Mouse (Mus musculus): Measurements from ENCODE around the gene Bnip3. TPM values are rescaled to one million over a fixed set of nuclear protein-coding genes. Genes with fewer than 3 reads are reported as not detected.

The Bnip3 gene
- polyA plus RNA-seq, 1 experiment = 4.7 TPM

- DNase-seq (ENCODE audit: low read depth in 1 of 2, low spot score in 2 of 2) = peak in 1 of 2 experiments; percentile 57
- H3K4me3 ChIP-seq (ENCODE audit: extremely low read depth, insufficient read depth, insufficient read length) = peak overlapping the region; percentile 86
- peaks cover 16% of the 10 kb centered on the region for H3K4me1 ChIP-seq (ENCODE audit: control insufficient read depth, insufficient read depth, insufficient read length)
- WGBS = under 1% methylated on average over 43 of the region's 61 CpGs
- no peaks in the 10 kb centered on the region; the same call in 1 of the 2 replicates for H3K27me3 ChIP-seq (ENCODE audit: control insufficient read depth, insufficient read depth, low read length)
- peaks cover 2% of the 10 kb centered on the region; the same call in 1 of the 2 replicates for H3K36me3 ChIP-seq (ENCODE audit: control insufficient read depth, insufficient read depth, low read length)
- peak overlapping the region; percentile 95 for H3K27ac ChIP-seq (ENCODE audit: insufficient read depth, low read length)
- no peak for TF ChIP-seq CTCF (IDR thresholded peaks at IDR 0.05; ENCODE audit: extremely low read depth, insufficient read depth, insufficient read length, insufficient replicate concordance)
- TF ChIP-seq POLR2A (IDR thresholded peaks at IDR 0.05; ENCODE audit: low read depth, low read length) = no peak
These were observed 62.8 kb downstream of the Bnip3 start for GRCm38 (mm10) chr7:138846502-138846991.

GRCm38 (mm10) chr7:138845544-138846391, 63.6 kb downstream of the Bnip3 start, which contains the start of the genes Ppp2r2d and Mapk1ip1:
Gene Ppp2r2d (plus strand): TSS chr7:138846079.
Gene Mapk1ip1 (minus strand): TSS chr7:138846273.
- H3K27ac ChIP-seq (ENCODE audit: insufficient read depth, low read length) = peak within 1 kb of the TSS; percentile 95
- no peak; the same call in 1 of the 2 replicates for TF ChIP-seq POLR2A (IDR thresholded peaks at IDR 0.05; ENCODE audit: low read depth, low read length)
- peak; percentile 41; the same call in 1 of the 2 replicates for TF ChIP-seq CTCF (IDR thresholded peaks at IDR 0.05; ENCODE audit: extremely low read depth, insufficient read depth, insufficient read length, insufficient replicate concordance)
- under 1% methylated on average over 51 of the region's 51 CpGs for WGBS
- peak within 1 kb of the TSS; percentile 86 for H3K4me3 ChIP-seq (ENCODE audit: extremely low read depth, insufficient read depth, insufficient read length)
- H3K4me1 ChIP-seq (ENCODE audit: control insufficient read depth, insufficient read depth, insufficient read length) = peaks cover 16% of the 10 kb centered on the region
- peaks cover 2% of the 10 kb centered on the region; the same call in 1 of the 2 replicates for H3K36me3 ChIP-seq (ENCODE audit: control insufficient read depth, insufficient read depth, low read length)
- H3K27me3 ChIP-seq (ENCODE audit: control insufficient read depth, insufficient read depth, low read length) = no peaks in the 10 kb centered on the region; the same call in 1 of the 2 replicates
- peak; percentile 92 to 94 for DNase-seq (ENCODE audit: low read depth in 1 of 2, low spot score in 2 of 2)

GRCm38 (mm10) chr7:138845111-138845510, 64.2 kb downstream of the Bnip3 start:
- 40% methylated on average over 8 of the region's 8 CpGs for WGBS
- no peak for DNase-seq (ENCODE audit: low read depth in 1 of 2, low spot score in 2 of 2)
- Histone ChIP-seq H3K36me3 (ENCODE audit: control insufficient read depth, insufficient read depth, low read length) (peaks cover 2% of the 10 kb centered on the region; the same call in 1 of the 2 replicates), H3K27me3 (ENCODE audit: control insufficient read depth, insufficient read depth, low read length) (no peaks in the 10 kb centered on the region; the same call in 1 of the 2 replicates), H3K4me1 (ENCODE audit: control insufficient read depth, insufficient read depth, insufficient read length) (peaks cover 16% of the 10 kb centered on the region), H3K27ac (ENCODE audit: insufficient read depth, low read length) (no peak overlapping the region), H3K4me3 (ENCODE audit: extremely low read depth, insufficient read depth, insufficient read length) (0 out of 2 replicates have a peak overlapping the region, but pooled peaks have one; percentile 86)
- no peak for TF ChIP-seq POLR2A (IDR thresholded peaks at IDR 0.05; ENCODE audit: low read depth, low read length)
- no peak for TF ChIP-seq CTCF (IDR thresholded peaks at IDR 0.05; ENCODE audit: extremely low read depth, insufficient read depth, insufficient read length, insufficient replicate concordance)

GRCm38 (mm10) chr7:138843421-138843820, 65.9 kb downstream of the Bnip3 start:
- TF ChIP-seq CTCF (IDR thresholded peaks at IDR 0.05; ENCODE audit: extremely low read depth, insufficient read depth, insufficient read length, insufficient replicate concordance) (no peak), POLR2A (IDR thresholded peaks at IDR 0.05; ENCODE audit: low read depth, low read length) (no peak)
- WGBS = 87% methylated on average over 4 of the region's 4 CpGs
- H3K4me1 ChIP-seq (ENCODE audit: control insufficient read depth, insufficient read depth, insufficient read length) = peaks cover 16% of the 10 kb centered on the region
- H3K4me3 ChIP-seq (ENCODE audit: extremely low read depth, insufficient read depth, insufficient read length) = no peak overlapping the region
- no peak overlapping the region for H3K27ac ChIP-seq (ENCODE audit: insufficient read depth, low read length)
- DNase-seq (ENCODE audit: low read depth in 1 of 2, low spot score in 2 of 2) = no peak
- peaks cover 2% of the 10 kb centered on the region; the same call in 1 of the 2 replicates for H3K36me3 ChIP-seq (ENCODE audit: control insufficient read depth, insufficient read depth, low read length)
- H3K27me3 ChIP-seq (ENCODE audit: control insufficient read depth, insufficient read depth, low read length) = no peaks in the 10 kb centered on the region; the same call in 1 of the 2 replicates

- TF ChIP-seq POLR2A (IDR thresholded peaks at IDR 0.05; ENCODE audit: low read depth, low read length) (no peak), CTCF (IDR thresholded peaks at IDR 0.05; ENCODE audit: extremely low read depth, insufficient read depth, insufficient read length, insufficient replicate concordance) (no peak)
- peaks cover 5% of the 10 kb centered on the region for H3K4me1 ChIP-seq (ENCODE audit: control insufficient read depth, insufficient read depth, insufficient read length)
- H3K36me3 ChIP-seq (ENCODE audit: control insufficient read depth, insufficient read depth, low read length) = peaks cover 2% of the 10 kb centered on the region; the same call in 1 of the 2 replicates
- H3K27ac ChIP-seq (ENCODE audit: insufficient read depth, low read length) = no peak overlapping the region
- no peak overlapping the region for H3K4me3 ChIP-seq (ENCODE audit: extremely low read depth, insufficient read depth, insufficient read length)
- no peaks in the 10 kb centered on the region; the same call in 1 of the 2 replicates for H3K27me3 ChIP-seq (ENCODE audit: control insufficient read depth, insufficient read depth, low read length)
- no peak for DNase-seq (ENCODE audit: low read depth in 1 of 2, low spot score in 2 of 2)
- WGBS = 97% methylated on average over 3 of the region's 3 CpGs
These were observed 67.7 kb downstream of the Bnip3 start for GRCm38 (mm10) chr7:138841436-138842151.

Other genes starting within 250 kb of the Bnip3 start
- 11.3 and 11.9 TPM in 2 replicates for gene Ppp2r2d, start 63.4 kb downstream of the Bnip3 start, polyA plus RNA-seq (2012; rRNA removed)
- gene Mapk1ip1, start 63.2 kb downstream of the Bnip3 start, polyA plus RNA-seq (2012; rRNA removed) = 47.1 and 49.7 TPM in 2 replicates
- 0.35 and 0.37 TPM in 2 replicates for gene Jakmip3, start 31.2 kb upstream of the Bnip3 start, polyA plus RNA-seq (2012; rRNA removed)
- gene Dpysl4, start 176.5 kb upstream of the Bnip3 start, polyA plus RNA-seq (2012; rRNA removed) = 0.49 and 0.71 TPM in 2 replicates